Mouse (Mus musculus): ENCODE data around the gene Ank3. TPM values are rescaled to one million over a fixed set of nuclear protein-coding genes. Genes with fewer than 3 reads are reported as not detected.

Gene Ank3
- total RNA-seq, 2 experiments from 2014 or later = 525 to 540 TPM

DNA sequence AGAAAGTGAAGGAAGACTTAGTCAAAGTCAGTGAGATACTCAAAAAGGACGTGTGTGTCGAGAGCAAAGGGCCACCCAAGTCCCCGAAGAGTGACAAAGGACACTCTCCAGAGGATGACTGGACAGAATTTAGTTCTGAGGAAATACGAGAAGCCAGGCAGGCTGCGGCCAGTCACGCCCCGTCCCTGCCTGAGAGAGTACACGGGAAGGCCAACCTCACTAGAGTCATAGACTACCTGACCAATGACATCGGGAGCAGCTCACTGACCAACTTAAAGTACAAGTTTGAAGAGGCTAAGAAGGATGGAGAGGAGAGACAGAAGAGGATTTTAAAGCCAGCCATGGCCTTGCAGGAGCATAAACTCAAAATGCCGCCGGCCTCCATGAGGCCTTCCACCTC is 588.9 kb downstream of the Ank3 start:
- intact Hi-C loops (cut with DNase I) = loop anchor here (10.0 kb wide), 1 partner anchor 307 kb away; no protein-coding TSS in a partner anchor
- no peak for DNase-seq (ENCODE audit: extremely low spot score in 1 of 2, low spot score in 2 of 2)

DNA sequence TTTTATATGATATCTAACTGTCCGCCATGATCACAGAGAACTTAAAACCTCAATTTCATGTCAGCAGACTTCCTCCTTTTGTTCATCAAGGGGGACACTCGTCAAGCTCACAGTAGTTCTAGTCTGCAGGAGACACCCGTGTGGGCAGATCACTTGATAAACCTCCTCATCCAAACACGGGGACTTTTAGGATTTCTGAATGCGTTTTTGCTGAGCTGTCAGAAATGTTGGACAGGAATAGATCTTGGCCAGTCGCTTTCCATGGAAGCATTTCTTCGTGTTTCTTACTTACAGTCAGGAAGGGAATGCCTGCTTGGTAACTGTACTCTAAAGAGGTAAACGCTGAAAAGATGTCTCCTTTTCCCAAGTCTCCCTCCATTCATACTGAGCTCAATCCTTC is 598.5 kb downstream of the Ank3 start:
- intact Hi-C loops (cut with DNase I) = no loop called here
- DNase-seq (ENCODE audit: extremely low spot score in 1 of 2, low spot score in 2 of 2) = no peak

DNA sequence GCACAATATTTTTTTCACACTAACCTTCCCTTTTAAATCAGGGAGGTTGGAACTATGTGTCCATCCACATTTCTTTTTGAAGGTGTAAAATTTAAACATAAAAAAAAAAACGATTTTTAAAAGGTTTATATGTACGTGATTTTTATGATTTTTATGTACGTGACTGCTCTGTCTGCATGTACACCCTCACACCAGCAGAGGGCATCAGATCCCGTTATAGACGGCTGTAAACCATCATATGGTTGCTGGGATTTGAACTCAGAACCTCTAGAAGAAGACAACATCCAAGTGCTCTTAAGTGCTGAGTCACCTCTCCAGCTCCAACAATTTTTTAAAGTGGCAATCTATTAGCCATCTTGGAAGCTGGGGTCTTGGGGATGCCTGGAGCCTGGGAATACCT is 605.5 kb downstream of the Ank3 start:
- intact Hi-C loops (cut with DNase I) = no loop called here
- DNase-seq (ENCODE audit: extremely low spot score in 1 of 2, low spot score in 2 of 2) = no peak

DNA sequence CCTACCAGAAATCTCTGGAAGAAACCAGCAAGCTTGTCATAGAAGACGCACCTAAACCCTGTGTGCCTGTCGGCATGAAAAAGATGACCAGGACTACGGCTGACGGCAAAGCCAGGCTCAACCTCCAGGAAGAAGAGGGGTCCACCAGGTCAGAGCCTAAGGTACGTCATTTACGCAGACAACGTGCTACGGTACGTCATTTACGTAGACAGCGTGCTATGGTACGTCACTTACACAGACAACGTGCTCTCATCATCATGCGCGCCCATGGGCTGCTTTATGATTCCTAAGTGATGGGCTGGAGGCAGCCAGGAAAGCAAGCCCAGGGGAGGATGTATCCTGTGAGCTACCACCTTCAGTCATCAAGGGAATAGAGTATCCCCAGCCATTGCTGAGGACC is 606.3 kb downstream of the Ank3 start:
- DNase-seq (ENCODE audit: extremely low spot score in 1 of 2, low spot score in 2 of 2) = no peak
- intact Hi-C loops (cut with DNase I) = no loop called here

DNA sequence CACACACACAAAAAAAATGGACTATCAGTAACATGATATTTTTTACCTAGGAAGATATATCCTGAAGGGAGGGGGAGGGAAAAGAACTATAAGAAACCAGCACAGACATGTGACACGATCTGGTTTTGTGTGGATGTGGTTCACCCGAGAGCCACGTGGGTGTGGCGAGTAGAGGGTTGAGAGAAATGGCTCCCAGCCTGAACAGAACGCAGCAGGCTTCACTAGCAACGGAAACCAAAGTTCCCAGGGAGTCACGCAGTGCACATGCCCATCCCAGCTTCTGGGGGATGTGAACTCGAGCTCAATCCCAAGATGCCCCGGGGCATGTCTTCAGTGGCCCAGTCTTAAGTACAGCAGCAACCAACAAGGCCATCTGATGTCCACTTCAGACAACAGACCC is 607.8 kb downstream of the Ank3 start:
- no peak for DNase-seq (ENCODE audit: extremely low spot score in 1 of 2, low spot score in 2 of 2)
- intact Hi-C loops (cut with DNase I) = no loop called here

DNA sequence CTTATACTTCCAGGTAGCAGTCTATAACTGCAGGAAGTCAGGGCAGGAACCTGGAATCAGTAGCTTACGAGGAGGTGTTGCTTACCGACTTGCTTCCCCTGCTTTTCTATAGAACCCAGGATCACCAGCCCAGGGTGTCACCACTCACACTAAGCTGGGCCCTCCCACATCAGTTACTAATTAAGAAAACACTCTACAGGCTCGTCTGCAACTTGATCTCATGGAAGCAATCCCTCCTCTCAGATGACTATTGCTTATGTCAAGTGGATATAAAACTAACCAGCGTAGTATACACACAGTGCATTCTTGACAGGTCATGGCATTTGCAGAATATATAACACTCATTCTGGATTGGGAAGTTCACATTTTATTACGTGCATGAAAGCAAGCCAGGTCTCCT is 613.2 kb downstream of the Ank3 start:
- DNase-seq (ENCODE audit: extremely low spot score in 1 of 2, low spot score in 2 of 2) = no peak
- intact Hi-C loops (cut with DNase I) = no loop called here

DNA sequence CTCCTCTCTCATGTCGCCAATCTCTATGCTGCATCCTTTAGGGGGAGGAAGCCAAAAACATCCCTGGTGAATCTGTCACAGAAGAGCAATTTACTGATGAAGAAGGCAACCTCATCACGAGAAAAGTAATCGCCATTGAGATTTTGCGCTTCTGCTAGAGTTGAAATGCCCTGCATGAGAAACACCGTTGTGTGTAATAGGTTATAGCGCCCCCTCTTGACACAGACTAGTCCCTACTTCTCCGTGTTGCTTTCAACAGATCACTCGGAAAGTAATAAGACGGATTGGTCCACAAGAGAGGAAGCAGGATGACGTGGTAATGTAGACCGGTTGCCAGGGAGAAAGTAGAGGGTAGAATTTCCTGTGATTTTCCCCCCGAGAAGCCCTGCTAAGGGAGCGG is 615.4 kb downstream of the Ank3 start:
- no peak for DNase-seq (ENCODE audit: extremely low spot score in 1 of 2, low spot score in 2 of 2)
- intact Hi-C loops (cut with DNase I) = no loop called here

DNA sequence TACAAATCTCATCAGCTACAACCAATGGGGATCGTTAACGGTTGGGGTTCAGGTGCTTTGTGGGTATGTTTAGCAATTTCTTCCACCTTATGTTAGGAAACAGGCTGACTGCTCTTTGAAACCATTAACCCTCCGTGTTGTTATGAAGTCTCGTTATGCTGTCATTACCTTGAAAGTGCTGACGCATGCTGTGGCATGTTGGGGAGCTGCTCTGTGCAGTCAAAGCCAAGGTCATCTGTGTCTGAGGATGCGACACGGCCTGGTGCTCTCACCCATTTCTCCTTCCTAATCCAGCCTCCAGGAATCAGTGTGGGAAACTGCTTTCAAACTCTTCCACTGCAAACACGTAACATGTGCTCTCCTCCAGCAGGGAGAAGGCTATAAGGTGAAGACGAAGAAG is 616.6 kb downstream of the Ank3 start:
- DNase-seq (ENCODE audit: extremely low spot score in 1 of 2, low spot score in 2 of 2) = no peak
- intact Hi-C loops (cut with DNase I) = no loop called here

DNA sequence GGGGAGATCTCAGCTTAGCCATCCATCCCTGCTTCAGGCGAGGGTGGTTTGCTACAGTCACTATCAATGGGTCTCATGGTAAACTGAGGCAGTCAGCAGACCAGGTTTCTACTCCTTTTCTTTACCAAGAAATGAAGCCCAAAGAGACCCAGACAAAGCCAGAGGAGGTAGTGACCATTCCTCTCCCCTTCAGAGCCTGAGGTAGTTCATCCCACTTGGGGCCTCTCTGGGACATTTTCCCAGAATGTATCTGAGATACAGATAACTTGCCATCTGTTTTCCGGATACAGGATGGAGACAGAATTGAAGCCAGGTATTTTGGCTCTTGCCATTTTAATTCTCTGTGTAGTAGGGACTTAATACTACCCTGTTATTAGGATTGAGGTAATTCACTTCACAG is 620.1 kb downstream of the Ank3 start:
- no peak for DNase-seq (ENCODE audit: extremely low spot score in 1 of 2, low spot score in 2 of 2)
- intact Hi-C loops (cut with DNase I) = no loop called here

DNA sequence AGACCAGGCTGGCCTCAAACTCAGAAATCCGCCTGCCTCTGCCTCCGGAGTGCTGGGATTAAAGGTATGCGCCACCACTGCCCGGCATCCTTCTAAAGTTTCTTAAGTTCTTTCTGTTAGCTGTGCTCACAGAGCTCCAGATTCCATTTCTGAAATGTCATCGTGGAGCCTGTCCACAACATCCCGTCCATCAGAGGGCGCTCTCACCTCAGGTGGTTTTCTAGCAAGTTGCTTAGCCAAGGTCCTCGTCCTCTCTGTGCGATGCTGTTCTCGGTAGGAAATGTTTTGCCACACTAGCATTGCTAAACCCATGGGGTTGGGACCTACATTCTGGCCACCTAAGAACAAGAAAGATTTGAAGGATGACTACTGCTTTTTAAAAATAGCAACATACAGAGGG is 623.1 kb downstream of the Ank3 start:
- intact Hi-C loops (cut with DNase I) = loop anchor here (5.0 to 10.0 kb wide), 2 partner anchors 161 to 273 kb away; no protein-coding TSS in a partner anchor
- DNase-seq (ENCODE audit: extremely low spot score in 1 of 2, low spot score in 2 of 2) = peak; percentile 13 to 60

DNA sequence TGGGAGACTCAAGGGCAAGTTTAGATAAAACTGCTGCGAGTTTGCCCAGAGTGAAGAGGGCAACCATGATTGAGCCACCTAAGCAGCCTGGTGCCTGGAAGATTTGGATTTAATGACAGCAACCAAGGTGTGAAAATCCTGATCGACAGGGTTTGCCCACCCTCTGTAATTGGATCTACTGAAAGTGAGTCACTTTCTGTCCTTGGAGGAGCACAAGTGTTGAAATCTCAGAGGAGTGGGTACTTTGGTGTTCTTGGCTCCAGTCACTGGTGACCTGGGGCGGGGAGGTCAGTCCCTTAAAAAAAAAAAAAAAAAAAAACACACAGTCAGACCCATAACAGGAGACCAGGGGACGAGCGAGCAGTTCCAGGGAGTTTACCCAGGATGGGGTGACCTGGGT is 624.0 kb downstream of the Ank3 start:
- no peak for DNase-seq (ENCODE audit: extremely low spot score in 1 of 2, low spot score in 2 of 2)
- intact Hi-C loops (cut with DNase I) = loop anchor here (5.0 to 10.0 kb wide), 2 partner anchors 160 to 272 kb away; no protein-coding TSS in a partner anchor

DNA sequence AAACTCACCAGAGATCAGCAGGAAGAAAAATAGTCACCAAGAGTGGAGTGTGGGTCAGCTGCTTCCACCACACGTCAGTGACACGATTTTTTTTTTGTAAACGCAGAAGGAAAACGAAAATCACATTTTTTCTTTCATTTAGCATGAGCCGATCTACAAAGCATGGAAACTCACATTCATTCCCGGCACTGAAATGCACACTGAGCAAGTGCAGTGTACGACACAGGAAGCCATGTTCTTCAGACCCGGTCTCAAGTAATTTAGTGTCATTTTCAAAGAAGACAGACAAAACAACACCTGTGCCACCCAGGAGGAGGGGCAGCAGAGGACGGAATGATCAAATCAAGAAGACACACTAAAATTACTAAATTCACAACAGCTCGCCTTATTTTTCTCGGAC is 625.3 kb downstream of the Ank3 start:
- DNase-seq (ENCODE audit: extremely low spot score in 1 of 2, low spot score in 2 of 2) = no peak
- intact Hi-C loops (cut with DNase I) = loop anchor here (5.0 to 10.0 kb wide), 2 partner anchors 158 to 271 kb away; no protein-coding TSS in a partner anchor

DNA sequence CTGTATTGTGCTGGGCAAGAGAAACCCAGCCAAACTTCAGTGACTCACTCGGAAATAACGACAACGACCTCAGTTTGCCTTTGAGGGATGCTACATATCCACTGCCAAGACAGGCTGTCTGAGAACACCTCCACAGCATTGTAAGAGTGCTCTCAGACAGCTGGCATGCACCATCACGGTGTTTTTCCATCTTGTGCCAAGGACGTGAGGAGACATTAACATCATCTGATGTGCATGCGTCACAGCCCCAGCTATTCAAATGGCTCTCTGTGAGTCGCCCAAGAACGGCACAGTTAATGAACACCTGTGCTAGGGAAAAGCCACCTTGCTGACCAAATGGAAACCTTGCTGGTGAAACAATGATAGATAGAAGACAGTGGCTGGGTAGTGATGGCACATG is 633.4 kb downstream of the Ank3 start:
- DNase-seq (ENCODE audit: extremely low spot score in 1 of 2, low spot score in 2 of 2) = no peak
- intact Hi-C loops (cut with DNase I) = no loop called here

DNA sequence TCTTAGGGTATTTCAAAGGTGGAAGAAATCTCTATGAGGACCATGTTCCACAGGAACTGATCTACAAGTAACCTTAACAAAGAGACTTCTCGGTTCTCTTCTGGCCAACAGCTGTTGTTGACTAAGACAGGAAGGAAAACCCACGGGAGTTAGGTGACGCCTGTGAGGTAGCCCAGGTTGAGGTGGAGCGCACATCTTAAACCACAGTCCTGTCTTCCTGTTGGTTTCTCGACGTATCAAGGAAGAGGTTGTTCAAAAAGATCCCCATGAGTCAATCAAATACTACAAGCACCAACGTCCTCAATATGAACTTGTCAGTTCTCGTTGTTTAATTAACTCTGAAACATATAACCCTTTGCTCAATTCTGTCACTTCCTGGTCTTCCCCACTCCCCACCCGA is 634.4 kb downstream of the Ank3 start:
- DNase-seq (ENCODE audit: extremely low spot score in 1 of 2, low spot score in 2 of 2) = no peak
- intact Hi-C loops (cut with DNase I) = no loop called here

DNA sequence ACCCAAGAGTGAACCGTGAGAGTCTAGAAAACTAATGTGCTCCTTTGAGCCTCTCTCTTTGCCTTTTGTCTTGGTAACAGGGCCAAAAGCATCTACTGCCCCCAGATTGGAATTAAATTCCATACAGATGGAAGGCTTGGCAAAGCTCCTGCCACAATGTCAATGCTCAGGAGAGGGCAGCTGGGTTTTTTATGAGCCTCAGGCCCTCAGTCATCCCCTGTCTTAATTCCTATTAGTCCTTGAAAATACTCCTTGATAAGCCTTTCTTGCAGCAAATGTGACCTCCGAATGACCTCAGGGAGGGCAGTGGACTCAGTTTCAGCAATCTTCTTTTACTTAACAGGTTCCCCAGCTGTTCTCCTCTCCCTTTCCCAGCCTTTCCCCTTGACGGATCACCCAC is 635.3 kb downstream of the Ank3 start:
- intact Hi-C loops (cut with DNase I) = no loop called here
- no peak for DNase-seq (ENCODE audit: extremely low spot score in 1 of 2, low spot score in 2 of 2)

DNA sequence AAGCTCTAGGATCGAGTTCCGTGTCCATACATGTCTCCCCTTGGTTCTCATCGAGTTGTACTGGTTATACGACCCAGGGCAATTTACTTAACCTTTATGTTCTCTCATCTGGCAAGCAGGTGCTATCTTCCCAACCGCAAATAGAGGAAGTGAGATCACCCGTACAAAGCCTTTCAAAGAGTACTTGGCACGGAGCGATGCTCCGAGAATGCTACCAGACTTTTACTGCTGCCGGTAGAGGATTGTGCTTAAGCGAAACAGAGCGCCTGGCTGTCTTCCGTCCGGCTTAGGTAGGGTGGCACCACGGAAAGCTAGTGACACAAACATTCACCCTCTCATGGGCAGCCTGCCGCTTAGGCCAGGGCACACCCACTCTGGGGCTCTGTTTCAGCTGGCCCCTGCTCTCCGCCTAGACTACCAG is 641.3 kb downstream of the Ank3 start:
- no peak for DNase-seq (ENCODE audit: extremely low spot score in 1 of 2, low spot score in 2 of 2)
- intact Hi-C loops (cut with DNase I) = loop anchor here (5.0 kb wide), 1 partner anchor 47 kb away; no protein-coding TSS in a partner anchor

DNA sequence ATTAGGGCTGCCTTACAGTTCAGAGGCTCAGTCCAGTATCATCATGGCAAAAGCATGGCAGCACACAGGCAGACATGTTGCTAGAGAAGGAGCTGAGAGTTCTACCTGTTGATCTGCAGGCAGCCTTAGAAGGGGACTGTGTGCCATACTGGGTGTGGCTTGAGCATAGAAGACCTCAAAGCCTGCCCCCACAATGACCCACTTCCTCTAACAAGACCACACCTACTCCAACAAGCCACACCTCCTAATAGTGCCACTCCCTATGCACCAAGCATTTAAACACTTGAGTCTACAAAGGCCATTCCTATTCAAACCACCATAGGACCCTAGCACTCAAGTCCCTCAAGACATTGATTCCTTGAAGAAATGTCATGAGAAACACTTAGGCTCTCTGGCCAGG is 643.0 kb downstream of the Ank3 start:
- intact Hi-C loops (cut with DNase I) = loop anchor here (5.0 kb wide), 1 partner anchor 46 kb away; no protein-coding TSS in a partner anchor
- no peak for DNase-seq (ENCODE audit: extremely low spot score in 1 of 2, low spot score in 2 of 2)

DNA sequence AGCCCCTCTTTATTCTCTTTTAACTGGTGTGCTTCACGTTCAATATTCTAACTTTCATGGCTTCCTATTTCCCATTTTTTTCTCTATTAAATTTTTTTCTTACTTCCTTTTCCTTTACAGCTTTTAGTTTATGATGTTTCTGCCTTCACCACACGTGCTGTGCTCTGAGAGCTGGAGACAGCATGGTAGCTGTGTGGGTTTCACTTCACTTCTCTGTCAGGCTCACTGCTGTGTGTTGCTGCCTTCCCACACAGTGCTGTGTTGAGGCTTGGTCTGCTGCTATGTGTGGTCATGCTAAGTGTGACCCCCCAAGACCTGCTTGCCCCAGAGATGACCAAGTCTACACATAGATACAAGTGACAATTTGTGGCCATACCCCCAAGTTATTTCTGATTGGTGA is 647.1 kb downstream of the Ank3 start:
- DNase-seq (ENCODE audit: extremely low spot score in 1 of 2, low spot score in 2 of 2) = no peak
- intact Hi-C loops (cut with DNase I) = no loop called here

DNA sequence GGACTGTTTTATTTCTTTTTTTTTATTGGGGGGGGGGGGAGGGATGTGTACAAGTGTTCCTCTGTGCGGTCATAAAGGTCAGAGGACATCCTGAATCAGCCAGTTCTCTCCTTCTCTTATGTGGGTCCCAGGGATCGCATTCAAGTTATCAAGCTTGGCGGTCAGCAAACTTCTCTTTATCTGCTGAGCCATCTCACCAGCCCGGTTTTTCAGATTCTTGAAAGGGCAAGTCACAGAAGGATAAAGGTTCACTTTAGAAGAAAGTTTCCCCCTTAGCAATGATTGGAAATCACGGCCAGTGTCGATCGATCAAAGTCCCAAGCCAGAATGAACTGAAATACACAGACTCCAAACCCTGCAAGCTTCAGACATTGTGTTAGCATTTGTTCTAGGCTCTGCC is 651.2 kb downstream of the Ank3 start:
- no peak for DNase-seq (ENCODE audit: extremely low spot score in 1 of 2, low spot score in 2 of 2)
- intact Hi-C loops (cut with DNase I) = no loop called here

DNA sequence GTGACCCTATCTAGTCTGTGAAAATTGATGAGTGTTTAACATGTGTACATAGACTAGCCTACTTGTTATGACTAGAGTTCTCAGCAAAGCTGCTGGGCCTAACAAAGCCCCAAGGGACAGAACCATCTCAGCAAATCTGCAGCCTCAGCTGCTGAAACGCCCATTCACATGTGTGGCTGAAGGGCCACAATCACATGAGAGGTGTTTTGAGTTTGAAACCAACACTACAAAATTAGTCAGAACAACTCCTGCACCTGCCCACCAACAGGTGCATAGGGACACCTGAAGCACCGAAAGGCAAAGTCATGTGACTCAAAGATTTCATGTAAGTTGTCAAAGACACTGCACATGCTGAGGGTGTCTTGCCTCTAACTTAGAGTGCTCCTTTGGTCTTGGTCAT is 656.7 kb downstream of the Ank3 start:
- intact Hi-C loops (cut with DNase I) = no loop called here
- no peak for DNase-seq (ENCODE audit: extremely low spot score in 1 of 2, low spot score in 2 of 2)

DNA sequence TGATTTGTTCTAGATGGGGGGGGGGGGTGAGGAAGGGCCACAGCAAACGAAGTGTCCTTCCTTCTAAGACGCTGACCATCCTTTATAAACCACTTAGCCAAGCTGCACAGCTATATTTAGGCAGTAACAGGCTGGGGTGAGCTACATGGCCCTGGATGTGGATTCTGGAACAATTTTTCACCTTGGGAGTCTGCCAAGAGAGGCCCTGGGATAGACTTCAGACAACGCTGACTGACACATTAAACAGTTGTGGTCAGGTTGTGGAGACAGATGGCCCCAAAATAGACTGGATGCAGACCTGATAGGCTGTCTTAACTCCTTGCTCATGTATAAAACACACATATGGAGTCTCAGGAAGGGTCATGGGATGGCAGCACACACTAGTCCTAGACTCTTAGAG is 658.5 kb downstream of the Ank3 start:
- no peak for DNase-seq (ENCODE audit: extremely low spot score in 1 of 2, low spot score in 2 of 2)
- intact Hi-C loops (cut with DNase I) = no loop called here
